Mouse (Mus musculus) intestine, embryonic 16.5 days (tissue): ENCODE measurements around the gene Ruvbl2. TPM values are rescaled to one million over a fixed set of nuclear protein-coding genes. Genes with fewer than 3 reads are reported as not detected.

Experiments
- ATAC-seq: fragments of 200-750 bp; cut with Nextera tagmentation; 2 replicates; pipeline ENCODE4 v1.8.0; 2017; ENCODE audit warnings: moderate TSS enrichment, moderate library complexity
- H3K27ac ChIP-seq: fragments of 300-500 bp; sonication (generic); 2 replicates; pipeline ENCODE4 v1.5.1; 2014; ENCODE audit warnings: mild to moderate bottlenecking, low read length
- H3K27me3 ChIP-seq: fragments of 300-500 bp; sonication (generic); replicated peaks from 2 replicates; pipeline ENCODE4 v1.6.1; 2014; ENCODE audit warnings: low read length, control low read depth, mixed read lengths; ENCODE audit not compliant: control insufficient read depth, insufficient read depth
- H3K36me3 ChIP-seq: fragments of 300-500 bp; sonication (generic); 2 replicates; pipeline ENCODE4 v1.6.1; 2014; ENCODE audit warnings: low read length, control low read depth; ENCODE audit not compliant: control insufficient read depth, insufficient read depth
- H3K4me1 ChIP-seq: fragments of 300-500 bp; sonication (generic); 2 replicates; pipeline ENCODE4 v1.6.1; 2014; ENCODE audit warnings: low read length, control low read depth, mixed read lengths; ENCODE audit not compliant: control insufficient read depth, insufficient read depth
- H3K4me2 ChIP-seq: fragments of 300-500 bp; sonication (generic); 2 replicates; pipeline ENCODE4 v1.6.1; 2014; ENCODE audit warnings: low read depth, low read length, control low read depth
- H3K4me3 ChIP-seq: fragments of 300-500 bp; sonication (generic); 2 replicates; pipeline ENCODE4 v1.5.1; 2014; ENCODE audit warnings: mild to moderate bottlenecking, low read length
- H3K9ac ChIP-seq: fragments of 300-500 bp; sonication (generic); 2 replicates; pipeline ENCODE4 v1.6.1; 2014; ENCODE audit warnings: low read depth, low read length
- H3K9me3 ChIP-seq: fragments of 300-500 bp; sonication (generic); 2 replicates; pipeline ENCODE4 v1.6.1; 2016; ENCODE audit warnings: low read length, control low read depth; ENCODE audit not compliant: control insufficient read depth
- WGBS: fragments of 180-500 bp; shearing (Covaris S2); extraction: QIAGEN DNeasy Blood & Tissue Kit; methylation state at CpG from one replicate; pipeline ENCODE4 v1.1.7; 2014; 5-methylcytosine and 5-hydroxymethylcytosine counted together
- polyA plus RNA-seq: library from polyadenylated mRNA; unstranded; fragments of >200 nt; fragmentation: Nextera tagmentation; extraction: Ambion mirVana; gene quantifications from 2 replicates; pipeline ENCODE4 v1.2.1, GENCODE M21; 2015

Ruvbl2 gene
- polyA plus RNA-seq, 1 experiment from 2014 or later = 134 TPM

GRCm38 (mm10) chr7:45417962-45418492 lies 19.9 kb downstream of the Ruvbl2 start:
- Histone ChIP-seq H3K27ac (no peak overlapping the region), H3K4me2 (no peak overlapping the region), H3K36me3 (0 out of 2 replicates have a peak, but pooled peaks cover 4% of the 10 kb centered on the region), H3K9ac (peak overlapping the region; percentile 26; the same call in 1 of the 2 replicates), H3K4me3 (no peak overlapping the region), H3K4me1 (peaks cover 32% of the 10 kb centered on the region), H3K27me3 (peaks cover 44% of the 10 kb centered on the region), H3K9me3 (no peaks in the 10 kb centered on the region)
- no peak for ATAC-seq
- WGBS = 10% methylated on average over 13 of the region's 13 CpGs

- Histone ChIP-seq H3K4me1 (peaks cover 33% of the 10 kb centered on the region), H3K4me2 (peak overlapping the region; percentile 26), H3K27ac (no peak overlapping the region), H3K36me3 (no peaks in the 10 kb centered on the region), H3K27me3 (peaks cover 59% of the 10 kb centered on the region), H3K9me3 (no peaks in the 10 kb centered on the region), H3K9ac (peak overlapping the region; percentile 27; the same call in 1 of the 2 replicates), H3K4me3 (peak overlapping the region; percentile 15)
- WGBS = 18% methylated on average over 37 of the region's 37 CpGs
- ATAC-seq = no peak
These were observed 22.3 kb downstream of the Ruvbl2 start for GRCm38 (mm10) chr7:45415636-45416035.

- H3K27me3 ChIP-seq = peaks cover 68% of the 10 kb centered on the region
- no peaks in the 10 kb centered on the region for H3K9me3 ChIP-seq
- no peaks in the 10 kb centered on the region for H3K36me3 ChIP-seq
- H3K4me3 ChIP-seq = no peak overlapping the region
- H3K4me2 ChIP-seq = no peak overlapping the region
- no peak overlapping the region for H3K9ac ChIP-seq
- H3K4me1 ChIP-seq = peaks cover 26% of the 10 kb centered on the region
- WGBS = 56% methylated on average over 12 of the region's 12 CpGs
- ATAC-seq = no peak
- H3K27ac ChIP-seq = no peak overlapping the region
These were observed 23.1 kb downstream of the Ruvbl2 start for GRCm38 (mm10) chr7:45414740-45415224.

GRCm38 (mm10) chr7:45413864-45414739 lies 23.8 kb downstream of the Ruvbl2 start:
- WGBS = 2% methylated on average over 27 of the region's 27 CpGs
- H3K9ac ChIP-seq = peak overlapping the region; percentile 75
- H3K27ac ChIP-seq = 0 out of 2 replicates have a peak overlapping the region, but pooled peaks have one; percentile 48
- H3K4me3 ChIP-seq = peak overlapping the region; percentile 65
- H3K4me1 ChIP-seq = peaks cover 26% of the 10 kb centered on the region
- peak; percentile 47 for ATAC-seq
- peak overlapping the region; percentile 95 for H3K4me2 ChIP-seq
- no peaks in the 10 kb centered on the region for H3K36me3 ChIP-seq
- no peaks in the 10 kb centered on the region for H3K9me3 ChIP-seq
- H3K27me3 ChIP-seq = peaks cover 73% of the 10 kb centered on the region

GRCm38 (mm10) chr7:45413113-45413863 lies 24.6 kb downstream of the Ruvbl2 start, which contains the start of gene Ntf5:
Gene Ntf5 (plus strand): TSS chr7:45413695.
- 0 out of 2 replicates have a peak within 1 kb of the TSS, but pooled peaks have one; percentile 48 for H3K27ac ChIP-seq
- H3K27me3 ChIP-seq = peaks cover 79% of the 10 kb centered on the region
- WGBS = 3% methylated on average over 41 of the region's 45 CpGs

GRCm38 (mm10) chr7:45412421-45412820 lies 25.5 kb downstream of the Ruvbl2 start:
- H3K9ac ChIP-seq = no peak overlapping the region
- no peaks in the 10 kb centered on the region for H3K36me3 ChIP-seq
- no peak for ATAC-seq
- H3K27me3 ChIP-seq = peaks cover 81% of the 10 kb centered on the region
- no peak overlapping the region for H3K4me3 ChIP-seq
- WGBS = 82% methylated on average over 2 of the region's 2 CpGs
- H3K9me3 ChIP-seq = no peaks in the 10 kb centered on the region
- no peak overlapping the region for H3K27ac ChIP-seq
- peaks cover 23% of the 10 kb centered on the region for H3K4me1 ChIP-seq
- no peak overlapping the region for H3K4me2 ChIP-seq

More at GRCm38 (mm10) chr7:45413113-45413863, 24.6 kb downstream of the Ruvbl2 start, which contains the start of gene Ntf5:
- Histone ChIP-seq H3K4me1 (peaks cover 26% of the 10 kb centered on the region), H3K9ac (peak within 1 kb of the TSS; percentile 75), H3K36me3 (no peaks in the 10 kb centered on the region), H3K4me2 (peak within 1 kb of the TSS; percentile 95), H3K9me3 (no peaks in the 10 kb centered on the region), H3K4me3 (peak within 1 kb of the TSS; percentile 65)
- ATAC-seq = peak; percentile 56

- 86% methylated on average over 8 of the region's 8 CpGs for WGBS
- no peaks in the 10 kb centered on the region for H3K9me3 ChIP-seq
- no peak for ATAC-seq
- H3K4me3 ChIP-seq = no peak overlapping the region
- H3K4me2 ChIP-seq = no peak overlapping the region
- H3K9ac ChIP-seq = no peak overlapping the region
- H3K27ac ChIP-seq = no peak overlapping the region
- H3K27me3 ChIP-seq = peaks cover 82% of the 10 kb centered on the region
- H3K4me1 ChIP-seq = peaks cover 21% of the 10 kb centered on the region
- no peaks in the 10 kb centered on the region for H3K36me3 ChIP-seq
These were observed 28.3 kb downstream of the Ruvbl2 start for GRCm38 (mm10) chr7:45409497-45410163.

- WGBS = 89% methylated on average over 17 of the region's 17 CpGs
- no peaks in the 10 kb centered on the region for H3K36me3 ChIP-seq
- H3K27me3 ChIP-seq = peaks cover 77% of the 10 kb centered on the region
- no peak overlapping the region for H3K27ac ChIP-seq
- no peak overlapping the region for H3K9ac ChIP-seq
- no peak overlapping the region for H3K4me2 ChIP-seq
- no peak for ATAC-seq
- H3K9me3 ChIP-seq = no peaks in the 10 kb centered on the region
- peaks cover 16% of the 10 kb centered on the region for H3K4me1 ChIP-seq
- no peak overlapping the region for H3K4me3 ChIP-seq
These were observed 28.9 kb downstream of the Ruvbl2 start for GRCm38 (mm10) chr7:45408949-45409348.
